Mouse (Mus musculus): ENCODE measurements around the gene Pcnx3.

The Pcnx3 gene

GRCm38 (mm10) chr19:5685431-5685830 lies 3.3 kb downstream of the Pcnx3 start:
- intact Hi-C loops (cut with DNase I): no loop called here

GRCm38 (mm10) chr19:5684985-5685384 lies 3.7 kb downstream of the Pcnx3 start:
- intact Hi-C loops (cut with DNase I): no loop called here

GRCm38 (mm10) chr19:5684236-5684635 lies 4.5 kb downstream of the Pcnx3 start:
- intact Hi-C loops (cut with DNase I): no loop called here

GRCm38 (mm10) chr19:5680432-5680831 lies 8.3 kb downstream of the Pcnx3 start:
- intact Hi-C loops (cut with DNase I): no loop called here

DNA sequence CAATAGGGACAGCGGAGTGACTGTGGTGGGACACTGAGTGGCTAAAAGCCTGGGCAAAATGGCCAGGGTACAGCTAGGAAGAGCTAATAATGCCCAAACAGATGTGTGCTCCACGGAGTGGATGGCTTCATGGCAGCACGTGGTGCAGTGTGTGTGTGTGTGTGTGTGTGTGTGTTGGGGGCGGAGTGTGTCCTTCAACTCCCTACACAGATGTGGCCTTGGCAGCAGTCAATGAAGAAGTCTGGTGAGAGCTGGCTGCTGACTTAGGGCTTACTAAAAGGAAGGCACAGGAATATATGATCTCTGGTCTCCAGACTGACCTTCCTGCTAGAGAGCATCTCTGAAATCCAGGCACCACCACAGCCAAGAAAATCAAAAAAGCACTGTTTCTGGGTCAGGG lies 20.3 kb downstream of the Pcnx3 start:
- intact Hi-C loops (cut with DNase I): no loop called here

- intact Hi-C loops (cut with DNase I): no loop called here
Measured at GRCm38 (mm10) chr19:5666386-5666785, 22.3 kb downstream of the Pcnx3 start.

GRCm38 (mm10) chr19:5665465-5665864 lies 23.2 kb downstream of the Pcnx3 start:
- intact Hi-C loops (cut with DNase I): no loop called here

DNA sequence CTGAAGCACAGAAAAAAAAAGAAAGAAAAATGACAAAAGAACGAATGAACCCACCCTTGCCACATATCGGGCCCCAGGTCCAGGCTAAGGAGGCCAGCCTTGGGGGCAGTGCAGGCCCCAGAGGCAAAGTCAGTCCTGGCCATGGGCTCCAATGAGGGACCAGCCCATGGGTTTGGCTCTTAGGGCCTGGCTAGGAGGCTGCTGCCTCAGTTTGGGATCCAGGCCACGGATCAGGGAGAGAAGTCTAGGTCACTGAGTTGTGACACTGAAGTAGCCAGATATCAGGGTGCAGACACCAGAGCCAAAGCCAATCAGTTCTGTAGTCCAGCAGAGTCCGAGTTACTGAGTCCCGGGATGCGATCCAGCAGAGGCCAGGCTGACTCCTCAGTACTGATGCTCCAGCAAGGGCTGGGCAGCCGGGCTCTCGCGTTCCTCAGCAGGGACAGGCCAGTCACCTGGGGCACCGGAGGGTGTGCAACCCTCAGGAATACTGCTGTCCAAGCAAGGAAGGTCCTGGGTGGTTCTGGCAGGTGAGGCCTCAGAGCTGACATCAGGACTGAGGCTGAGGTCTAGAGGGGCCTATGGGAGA lies 23.9 kb downstream of the Pcnx3 start:
- intact Hi-C loops (cut with DNase I): no loop called here

DNA sequence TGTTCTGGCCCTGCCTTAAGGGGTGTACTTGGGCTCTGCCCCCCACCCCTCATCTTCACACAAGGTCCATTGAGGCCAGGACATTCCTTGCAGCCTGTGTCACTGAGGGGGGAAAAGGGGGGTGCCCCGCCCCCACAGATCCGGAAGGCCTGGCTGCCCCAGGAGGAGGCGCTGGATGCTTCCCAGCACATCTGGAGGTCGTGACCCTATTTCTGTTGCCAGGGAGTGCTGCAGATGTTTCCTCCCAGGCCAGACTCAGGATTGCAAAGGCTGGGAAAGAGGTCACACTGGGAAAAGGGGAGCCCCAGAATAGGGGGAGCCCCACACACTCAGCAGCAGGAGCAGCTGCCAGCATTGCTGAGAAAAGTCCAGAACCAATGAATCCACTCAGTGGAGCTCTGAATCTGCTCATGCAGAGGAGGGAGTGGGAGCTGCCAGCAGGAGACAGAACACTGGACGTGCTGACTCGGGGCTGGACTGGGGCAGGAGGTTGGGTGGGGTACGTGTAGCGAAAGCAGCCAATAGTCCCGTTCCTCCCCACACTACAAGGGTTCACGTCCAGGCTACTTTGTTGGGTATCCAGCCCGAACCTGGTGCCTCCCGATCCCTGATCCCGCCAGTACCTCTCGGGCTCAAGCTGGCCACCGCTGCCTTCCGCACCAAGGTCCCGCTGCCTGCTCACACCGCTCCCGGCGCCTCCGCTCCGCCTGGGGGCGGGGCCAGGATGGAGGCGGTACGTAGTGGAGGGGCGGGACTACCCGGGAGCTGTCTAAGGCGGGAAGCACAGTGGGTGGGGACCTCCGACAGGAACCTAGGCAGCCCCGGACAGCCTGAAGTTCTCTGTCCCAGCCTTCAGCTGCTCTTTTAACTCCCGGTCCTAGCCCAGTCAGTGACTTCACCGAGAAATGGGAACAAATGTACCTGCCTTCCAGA lies 25.5 kb downstream of the Pcnx3 start, which contains the start of gene Sipa1:
Gene Sipa1 (minus strand): TSS at position 727 of the 933 bp plus-strand sequence.
- intact Hi-C loops (cut with DNase I): no loop called here

- intact Hi-C loops (cut with DNase I): no loop called here
Measured at GRCm38 (mm10) chr19:5662310-5662709, 26.4 kb downstream of the Pcnx3 start.

DNA sequence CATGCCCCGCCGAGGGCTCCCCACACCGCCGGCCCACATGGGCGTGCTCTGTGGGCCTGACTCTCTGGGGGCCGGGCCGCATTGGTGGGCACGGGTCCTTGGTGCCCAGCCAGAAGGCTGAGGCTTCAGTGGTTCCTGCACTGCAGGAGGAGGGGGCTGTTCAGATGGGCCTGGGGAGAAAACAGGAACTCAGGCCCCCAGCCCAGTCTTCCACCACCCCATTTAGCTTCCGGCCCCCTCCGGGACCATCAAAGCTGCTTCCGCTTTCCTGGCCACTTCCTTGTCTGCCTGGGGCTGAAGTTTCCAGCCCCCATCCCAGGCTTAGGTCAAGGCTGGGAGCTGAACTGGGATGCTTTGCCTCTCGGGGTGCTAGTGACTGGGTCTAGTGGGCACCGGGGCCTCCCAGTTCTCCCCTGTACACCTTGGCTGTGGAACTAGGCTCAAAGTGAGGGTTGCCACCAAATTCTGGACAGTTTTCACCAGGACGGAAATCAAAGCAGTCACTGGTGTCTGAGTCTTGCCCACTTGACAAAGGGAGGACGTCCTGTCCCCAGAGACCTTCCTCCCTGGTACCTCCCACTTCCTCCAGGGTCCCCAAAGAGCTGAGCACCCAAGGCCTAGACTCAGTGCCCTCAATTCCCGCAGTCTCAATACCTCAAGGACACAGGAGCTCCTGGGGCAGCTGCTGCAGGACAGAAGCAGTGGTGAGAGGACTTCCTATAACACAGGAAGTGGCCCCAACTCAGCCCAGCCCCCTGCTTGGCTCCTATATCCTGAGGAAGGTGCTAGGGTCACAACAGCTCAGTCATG lies 27.6 kb downstream of the Pcnx3 start:
- intact Hi-C loops (cut with DNase I): no loop called here

GRCm38 (mm10) chr19:5654720-5655298 lies 33.9 kb downstream of the Pcnx3 start:
- intact Hi-C loops (cut with DNase I): no loop called here

GRCm38 (mm10) chr19:5653969-5654719 lies 34.6 kb downstream of the Pcnx3 start:
- intact Hi-C loops (cut with DNase I): no loop called here

- intact Hi-C loops (cut with DNase I): no loop called here
Measured at GRCm38 (mm10) chr19:5652570-5652969, 36.1 kb downstream of the Pcnx3 start.

- intact Hi-C loops (cut with DNase I): no loop called here
Measured at GRCm38 (mm10) chr19:5651502-5652274, 37.0 kb downstream of the Pcnx3 start.

GRCm38 (mm10) chr19:5649298-5649741 lies 39.4 kb downstream of the Pcnx3 start:
- intact Hi-C loops (cut with DNase I): loop anchor here (5.0 kb wide), 1 partner anchor 128 kb away; no protein-coding TSS in a partner anchor

- intact Hi-C loops (cut with DNase I): loop anchor here (5.0 kb wide), 1 partner anchor 129 kb away; no protein-coding TSS in a partner anchor
Measured at GRCm38 (mm10) chr19:5648401-5649297, 40.1 kb downstream of the Pcnx3 start.

DNA sequence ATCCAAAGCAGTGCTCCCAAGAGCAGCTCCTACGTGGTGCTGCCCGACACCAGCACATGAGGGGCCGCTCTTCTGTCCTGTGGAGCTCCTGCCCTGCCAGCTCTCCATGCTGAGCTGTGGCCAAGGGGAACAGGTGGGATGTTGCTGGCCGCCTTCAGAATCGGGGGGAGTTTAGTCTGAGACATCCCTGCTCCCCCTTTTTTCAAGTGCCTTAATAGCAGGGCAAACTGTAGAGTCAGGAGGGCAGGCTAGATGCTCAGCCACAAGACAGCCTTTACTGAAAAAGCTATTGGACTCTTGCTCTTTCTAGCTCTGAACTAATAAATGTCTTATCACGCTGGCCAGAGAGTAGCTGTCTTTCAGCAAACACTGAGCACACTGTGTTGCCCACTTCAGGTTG lies 40.9 kb downstream of the Pcnx3 start:
- intact Hi-C loops (cut with DNase I): loop anchor here (5.0 kb wide), 1 partner anchor 130 kb away; no protein-coding TSS in a partner anchor

Measured in adrenal gland (tissue).